Mouse (Mus musculus) kidney, postnatal 0 days (tissue): Measurements from ENCODE around the gene Pls1. TPM values are rescaled to one million over a fixed set of nuclear protein-coding genes. Genes with fewer than 3 reads are reported as not detected.
A peak's percentile ranks its signal among the peaks of the same experiment; 100 is the strongest.

Experiments
- ATAC-seq: fragments of 200-750 bp; cut with Nextera tagmentation; replicated peaks from 2 replicates; pipeline ENCODE4 v1.8.0; 2017; ENCODE audit warnings: low read depth, moderate number of reproducible peaks, moderate TSS enrichment, moderate library complexity; ENCODE audit not compliant: low FRiP score
- DNase-seq: peaks from one replicate; pipeline ENCODE4 v3.0.0-alpha.2; 2016; ENCODE audit warnings: low spot score
- H3K27ac ChIP-seq: fragments of 300-500 bp; sonication (generic); 2 replicates; pipeline ENCODE4 v1.5.1; 2014; ENCODE audit warnings: mild to moderate bottlenecking
- H3K27me3 ChIP-seq: fragments of 300-500 bp; sonication (generic); 2 replicates; pipeline ENCODE4 v1.6.1; 2014; ENCODE audit warnings: low read length, mixed read lengths; ENCODE audit not compliant: insufficient read depth
- H3K36me3 ChIP-seq: fragments of 300-500 bp; sonication (generic); 2 replicates; pipeline ENCODE4 v1.6.1; 2014; ENCODE audit warnings: low read length, mixed read lengths; ENCODE audit not compliant: insufficient read depth
- H3K4me1 ChIP-seq: fragments of 300-500 bp; sonication (generic); replicated peaks from 2 replicates; pipeline ENCODE4 v1.6.1; 2014; ENCODE audit warnings: antibody characterized with exemption, low read length, mixed read lengths; ENCODE audit not compliant: insufficient read depth
- H3K4me2 ChIP-seq: fragments of 300-500 bp; sonication (generic); 2 replicates; pipeline ENCODE4 v1.6.1; 2014; ENCODE audit warnings: mild to moderate bottlenecking, low read length, moderate library complexity, mixed read lengths
- H3K4me3 ChIP-seq: fragments of 300-500 bp; sonication (generic); replicated peaks from 2 replicates; pipeline ENCODE4 v1.5.1; 2014; ENCODE audit warnings: low read depth, low read length
- H3K9ac ChIP-seq: fragments of 300-500 bp; sonication (generic); 2 replicates; pipeline ENCODE4 v1.6.1; 2014; ENCODE audit warnings: low read depth, low read length
- H3K9me3 ChIP-seq: fragments of 300-500 bp; sonication (generic); replicated peaks from 2 replicates; pipeline ENCODE4 v1.6.1; 2016; ENCODE audit warnings: low read length, inconsistent platforms, mixed read lengths
- CTCF ChIP-seq: IDR thresholded peaks from 2 replicates; pipeline ENCODE4 v1.5.1; 2016; ENCODE audit warnings: antibody characterized with exemption, low read depth, mild to moderate bottlenecking, moderate library complexity
- WGBS: fragments of 180-500 bp; shearing (Covaris S2); extraction: QIAGEN DNeasy Blood & Tissue Kit; methylation state at CpG from one replicate; pipeline ENCODE4 v1.1.7; 2014; 5-methylcytosine and 5-hydroxymethylcytosine counted together
- polyA plus RNA-seq: library from polyadenylated mRNA; unstranded; fragments of >200 nt; fragmentation: Nextera tagmentation; extraction: Ambion mirVana; gene quantifications from 2 replicates; pipeline ENCODE4 v1.2.1, GENCODE M21; 2015

Pls1 gene
- polyA plus RNA-seq, 1 experiment from 2014 or later: 30.2 TPM

DNA sequence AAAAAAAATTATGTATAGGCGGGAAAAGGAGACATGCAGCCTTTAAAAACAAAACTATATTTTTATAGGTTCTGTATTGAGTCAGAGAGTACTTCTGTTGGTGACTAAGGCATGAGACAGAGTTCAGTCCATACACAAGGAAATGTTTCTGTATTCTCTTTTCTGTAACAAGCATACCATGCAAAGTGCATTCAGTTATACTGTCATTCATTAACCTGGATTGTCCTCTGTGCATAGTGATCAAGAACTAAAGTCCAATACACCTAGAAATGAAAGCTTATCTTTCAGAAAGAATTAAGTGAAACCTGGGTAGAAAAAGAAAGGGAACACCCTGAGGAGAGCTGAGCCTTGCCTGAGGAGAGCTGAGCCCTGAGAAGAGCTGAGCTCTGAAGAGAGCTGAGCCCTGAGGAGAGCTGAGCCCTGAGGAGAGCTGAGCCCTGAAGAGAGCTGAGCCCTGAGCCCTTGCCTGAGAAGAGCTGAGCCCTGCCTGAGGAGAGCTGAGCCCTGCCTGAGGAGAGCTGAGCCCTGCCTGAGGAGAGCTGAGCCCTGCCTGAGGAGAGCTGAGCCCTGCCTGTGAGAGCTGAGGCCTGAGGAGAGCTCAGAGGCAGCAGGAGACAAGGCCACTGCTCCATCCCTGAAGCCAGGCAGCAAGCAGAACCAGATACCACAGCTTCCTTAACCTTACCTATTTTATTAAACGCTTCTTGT lies 49.9 kb downstream of the Pls1 start:
- H3K36me3 ChIP-seq: no peaks in the 10 kb centered on the region
- WGBS: 85% methylated on average over 2 of the region's 2 CpGs
- no peak overlapping the region for H3K4me3 ChIP-seq
- TF ChIP-seq CTCF: no peak
- H3K4me1 ChIP-seq: no peaks in the 10 kb centered on the region
- H3K9me3 ChIP-seq: no peaks in the 10 kb centered on the region
- H3K27ac ChIP-seq: peak overlapping the region; percentile 81
- ATAC-seq (peak; percentile 95), DNase-seq (peak; percentile 21)
- H3K4me2 ChIP-seq: no peak overlapping the region
- H3K9ac ChIP-seq: no peak overlapping the region
- H3K27me3 ChIP-seq: no peaks in the 10 kb centered on the region

DNA sequence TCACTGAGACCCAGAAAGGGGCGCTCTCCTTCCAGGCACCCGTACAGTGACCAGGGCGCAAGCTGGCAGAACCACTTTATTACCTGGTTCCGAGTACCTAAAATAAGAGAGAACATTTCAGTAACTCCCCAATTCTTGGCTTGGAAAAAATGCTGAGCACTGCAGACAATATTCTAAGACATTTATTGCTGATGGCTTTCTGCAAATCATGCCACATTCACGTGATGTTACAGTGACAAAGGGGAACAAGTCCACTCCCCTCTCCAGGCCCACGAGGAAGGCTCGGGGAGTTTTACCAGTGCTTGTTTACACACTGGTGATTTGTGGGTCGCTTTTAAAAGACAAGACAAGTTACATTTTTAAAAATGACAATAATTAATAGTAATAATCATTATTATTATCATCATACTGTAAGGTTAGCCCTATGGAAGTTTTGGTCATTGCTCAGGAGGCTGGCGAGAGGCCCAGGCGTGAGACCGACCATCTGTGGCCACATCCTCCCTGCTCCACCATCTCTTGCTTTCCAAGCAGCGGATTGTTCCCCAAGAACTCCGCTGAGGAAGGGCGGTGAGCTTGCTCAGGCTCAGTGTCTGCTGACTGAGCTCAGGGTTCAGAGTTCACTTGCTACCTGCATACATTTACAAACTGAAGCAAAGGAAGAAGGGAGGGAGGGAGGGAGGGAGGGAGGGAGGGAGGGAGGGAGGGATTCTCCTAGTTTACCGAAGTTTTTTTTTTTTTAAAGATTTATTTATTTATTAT lies 50.9 kb downstream of the Pls1 start:
- no peaks in the 10 kb centered on the region for H3K4me1 ChIP-seq
- ATAC-seq: peak; percentile 78
- no peak overlapping the region for H3K4me2 ChIP-seq
- WGBS: 70% methylated on average over 15 of the region's 15 CpGs
- no peak overlapping the region for H3K9ac ChIP-seq
- H3K9me3 ChIP-seq: no peaks in the 10 kb centered on the region
- DNase-seq: peak; percentile 50
- peak overlapping the region; percentile 63 for H3K27ac ChIP-seq
- H3K4me3 ChIP-seq: no peak overlapping the region
- no peaks in the 10 kb centered on the region for H3K36me3 ChIP-seq
- no peak for TF ChIP-seq CTCF
- no peaks in the 10 kb centered on the region for H3K27me3 ChIP-seq

DNA sequence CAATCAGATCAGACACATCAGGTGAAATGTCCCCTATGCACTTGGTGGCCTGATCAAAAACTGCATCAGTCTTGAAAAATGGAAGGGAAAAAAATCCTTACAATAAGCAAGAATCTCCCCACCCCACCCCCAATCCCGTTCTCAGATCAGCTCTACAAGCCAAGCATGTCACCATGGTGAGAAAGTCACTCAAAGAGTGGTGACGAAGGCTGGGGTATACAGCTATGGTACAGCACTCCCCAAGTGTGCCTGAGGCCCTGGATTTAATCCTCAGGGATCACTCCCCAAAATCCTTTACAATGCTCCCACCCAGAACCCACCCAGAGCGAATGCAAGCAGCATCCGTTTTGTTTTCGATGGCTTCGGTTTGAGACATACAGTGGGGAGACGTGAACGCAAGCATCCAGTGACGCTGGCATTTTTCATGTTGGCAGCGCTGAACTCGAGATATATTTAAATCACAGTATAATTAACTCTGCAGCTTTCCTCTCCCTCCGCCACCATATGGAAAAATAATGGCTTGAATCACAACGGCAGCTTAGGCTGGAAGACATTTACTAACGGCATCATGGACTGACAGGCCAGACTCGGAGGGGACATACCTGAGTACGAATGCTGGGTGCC lies 60.1 kb downstream of the Pls1 start:
- no peak overlapping the region for H3K4me3 ChIP-seq
- no peaks in the 10 kb centered on the region for H3K27me3 ChIP-seq
- no peak overlapping the region for H3K27ac ChIP-seq
- no peak overlapping the region for H3K4me2 ChIP-seq
- 83% methylated on average over 16 of the region's 16 CpGs for WGBS
- no peaks in the 10 kb centered on the region for H3K9me3 ChIP-seq
- ATAC-seq (no peak), DNase-seq (no peak)
- no peak overlapping the region for H3K9ac ChIP-seq
- no peaks in the 10 kb centered on the region for H3K36me3 ChIP-seq
- no peak for TF ChIP-seq CTCF
- H3K4me1 ChIP-seq: no peaks in the 10 kb centered on the region

DNA sequence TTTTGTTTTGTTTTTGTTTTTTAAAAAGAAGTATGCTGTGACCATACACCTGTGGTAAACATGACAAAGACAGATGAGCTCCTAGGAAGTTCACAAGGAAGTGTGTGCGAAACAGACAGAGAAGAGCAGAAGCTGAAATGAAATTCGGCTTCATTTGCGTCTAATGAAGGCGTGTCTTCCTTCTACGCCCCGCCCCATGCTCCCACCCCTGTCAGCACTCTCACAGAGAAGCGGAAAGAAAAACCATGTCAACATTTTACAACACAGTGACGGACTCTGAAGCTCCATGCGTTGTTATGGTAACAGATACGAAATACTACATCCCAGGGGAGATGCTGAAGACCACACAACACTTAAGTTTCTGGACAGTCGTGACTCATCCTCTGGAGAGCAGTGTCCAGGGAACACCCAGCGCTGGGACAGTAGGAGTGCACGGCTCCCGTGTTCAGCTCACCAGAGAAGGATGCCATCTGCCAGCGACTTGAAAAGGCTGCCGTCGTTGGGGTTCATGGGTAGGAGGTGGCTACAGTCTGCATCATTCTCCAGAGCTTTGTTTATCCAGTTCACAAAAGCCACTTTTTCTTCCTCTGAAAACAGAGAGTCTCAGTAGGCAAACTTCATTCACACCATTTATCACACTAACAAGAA lies 61.3 kb downstream of the Pls1 start:
- DNase-seq: no peak
- WGBS: 68% methylated on average over 17 of the region's 17 CpGs
- no peaks in the 10 kb centered on the region for H3K36me3 ChIP-seq
- no peak overlapping the region for H3K4me3 ChIP-seq
- no peak overlapping the region for H3K4me2 ChIP-seq
- ATAC-seq: no peak
- no peak overlapping the region for H3K27ac ChIP-seq
- no peaks in the 10 kb centered on the region for H3K9me3 ChIP-seq
- no peaks in the 10 kb centered on the region for H3K4me1 ChIP-seq
- no peaks in the 10 kb centered on the region for H3K27me3 ChIP-seq
- TF ChIP-seq CTCF: no peak
- H3K9ac ChIP-seq: no peak overlapping the region

DNA sequence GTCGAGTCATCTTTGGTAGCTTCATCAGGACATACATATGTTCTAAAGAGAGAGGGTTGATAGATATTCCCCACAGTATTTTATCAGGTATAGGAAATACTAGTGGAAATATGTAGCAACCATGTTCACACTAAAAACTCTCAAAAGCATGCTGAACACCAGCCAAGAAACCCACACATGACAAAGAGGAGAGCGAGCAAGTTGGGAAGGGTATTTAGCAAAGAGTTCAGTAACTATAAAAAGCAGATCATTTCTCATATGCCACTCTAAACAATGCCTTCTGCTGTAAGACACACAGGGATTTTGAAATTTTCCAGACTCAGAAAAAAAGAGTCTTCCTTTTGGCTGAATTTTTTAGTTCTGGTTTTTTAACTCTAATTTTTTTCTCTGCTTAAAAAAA lies 73.4 kb downstream of the Pls1 start:
- Histone ChIP-seq H3K4me2 (no peak overlapping the region), H3K9me3 (no peaks in the 10 kb centered on the region), H3K4me1 (no peaks in the 10 kb centered on the region), H3K27me3 (no peaks in the 10 kb centered on the region), H3K36me3 (no peaks in the 10 kb centered on the region), H3K27ac (no peak overlapping the region), H3K9ac (no peak overlapping the region), H3K4me3 (no peak overlapping the region)
- ATAC-seq (no peak), DNase-seq (no peak)
- 85% methylated on average over 2 of the region's 2 CpGs for whole genome bisulfite sequencing
- TF ChIP-seq CTCF: no peak

DNA sequence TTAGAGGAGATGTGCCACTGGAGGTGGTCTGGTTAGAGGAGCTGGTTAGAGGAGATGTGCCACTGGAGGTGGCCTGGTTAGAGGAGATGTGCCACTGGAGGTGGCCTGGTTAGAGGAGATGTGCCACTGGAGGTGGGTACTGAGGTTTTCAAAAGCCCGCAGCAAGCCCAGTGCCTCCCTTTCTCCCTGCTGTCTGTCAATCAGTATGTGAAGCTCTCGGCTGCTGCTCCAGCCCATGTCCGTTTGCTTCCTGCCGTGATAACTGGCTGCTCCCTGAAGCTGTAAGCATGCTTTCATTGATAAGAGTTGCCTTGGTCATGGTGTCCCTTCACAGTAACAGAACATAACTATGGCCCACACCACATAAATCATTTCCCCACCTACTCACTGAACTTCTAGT lies 81.9 kb downstream of the Pls1 start:
- H3K4me2 ChIP-seq: no peak overlapping the region
- DNase-seq: no peak
- no peak for TF ChIP-seq CTCF
- H3K4me1 ChIP-seq: no peaks in the 10 kb centered on the region
- H3K9ac ChIP-seq: no peak overlapping the region
- H3K4me3 ChIP-seq: no peak overlapping the region
- H3K27ac ChIP-seq: no peak overlapping the region
- H3K27me3 ChIP-seq: no peaks in the 10 kb centered on the region
- ATAC-seq: no peak
- WGBS: 80% methylated on average over 4 of the region's 4 CpGs
- no peaks in the 10 kb centered on the region for H3K9me3 ChIP-seq
- no peaks in the 10 kb centered on the region for H3K36me3 ChIP-seq
